Mouse (Mus musculus) stomach, embryonic 16.5 days (tissue): ENCODE measurements around the gene Pm20d1. TPM values are rescaled to one million over a fixed set of nuclear protein-coding genes. Genes with fewer than 3 reads are reported as not detected.

Experiments
- ATAC-seq: fragments of 200-750 bp; cut with Nextera tagmentation; 2 replicates; pipeline ENCODE4 v1.8.0; 2017; ENCODE audit warnings: moderate number of reproducible peaks, moderate TSS enrichment; ENCODE audit not compliant: insufficient read depth, low FRiP score
- H3K27ac ChIP-seq: fragments of 300-500 bp; sonication (generic); 2 replicates; pipeline ENCODE4 v1.5.1; 2014; ENCODE audit warnings: low read length
- H3K27me3 ChIP-seq: fragments of 300-500 bp; sonication (generic); 2 replicates; pipeline ENCODE4 v1.6.1; 2014; ENCODE audit warnings: low read length, control low read depth, mixed read lengths; ENCODE audit not compliant: control insufficient read depth, insufficient read depth
- H3K36me3 ChIP-seq: fragments of 300-500 bp; sonication (generic); 2 replicates; pipeline ENCODE4 v1.6.1; 2014; ENCODE audit warnings: low read length; ENCODE audit not compliant: control insufficient read depth, insufficient read depth
- H3K4me1 ChIP-seq: fragments of 300-500 bp; sonication (generic); 2 replicates; pipeline ENCODE4 v1.6.1; 2014; ENCODE audit warnings: low read length, control low read depth, mixed read lengths; ENCODE audit not compliant: control insufficient read depth, insufficient read depth
- H3K4me2 ChIP-seq: fragments of 300-500 bp; sonication (generic); 2 replicates; pipeline ENCODE4 v1.6.1; 2014; ENCODE audit warnings: low read depth, low read length, mixed read lengths
- H3K4me3 ChIP-seq: fragments of 300-500 bp; sonication (generic); replicated peaks from 2 replicates; pipeline ENCODE4 v1.5.1; 2014; ENCODE audit warnings: mild to moderate bottlenecking, low read length
- H3K9ac ChIP-seq: fragments of 300-500 bp; sonication (generic); 2 replicates; pipeline ENCODE4 v1.6.1; 2014; ENCODE audit warnings: low read length
- H3K9me3 ChIP-seq: fragments of 300-500 bp; sonication (generic); replicated peaks from 2 replicates; pipeline ENCODE4 v1.6.1; 2016; ENCODE audit warnings: low read length, control low read depth; ENCODE audit not compliant: control insufficient read depth
- WGBS: fragments of 180-500 bp; shearing (Covaris S2); extraction: QIAGEN DNeasy Blood & Tissue Kit; methylation state at CpG from one replicate; pipeline ENCODE4 v1.1.7; 2014; 5-methylcytosine and 5-hydroxymethylcytosine counted together
- polyA plus RNA-seq: library from polyadenylated mRNA; unstranded; fragments of >200 nt; fragmentation: Nextera tagmentation; extraction: Ambion mirVana; gene quantifications from 2 replicates; pipeline ENCODE4 v1.2.1, GENCODE M21; 2015

The Pm20d1 gene
- polyA plus RNA-seq, 1 experiment from 2014 or later, result 2.7 TPM

DNA sequence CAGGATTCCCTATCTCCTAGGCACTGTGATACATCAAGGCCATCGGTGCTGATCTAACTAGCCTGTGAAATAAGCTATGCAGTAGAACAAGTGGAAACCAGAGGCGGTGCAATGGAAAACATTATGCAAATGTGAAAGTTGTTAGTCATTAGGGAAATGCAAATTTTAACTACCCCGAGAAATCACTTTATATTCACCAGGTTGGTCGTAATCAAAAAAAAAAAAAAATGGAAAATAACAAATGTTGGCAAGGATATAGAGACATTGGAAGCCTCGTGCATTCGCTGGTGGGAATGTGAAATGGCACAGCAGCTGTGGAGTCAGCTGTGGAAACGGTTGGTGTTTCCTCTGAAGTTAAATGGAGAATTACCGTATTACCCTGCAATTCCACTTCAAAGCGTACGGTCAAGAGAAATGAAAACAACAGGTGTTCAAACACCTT lies 23.7 kb downstream of the Pm20d1 start:
- WGBS, result 71% methylated on average over 10 of the region's 10 CpGs
- no peak for ATAC-seq
- no peak overlapping the region for H3K4me3 ChIP-seq

DNA sequence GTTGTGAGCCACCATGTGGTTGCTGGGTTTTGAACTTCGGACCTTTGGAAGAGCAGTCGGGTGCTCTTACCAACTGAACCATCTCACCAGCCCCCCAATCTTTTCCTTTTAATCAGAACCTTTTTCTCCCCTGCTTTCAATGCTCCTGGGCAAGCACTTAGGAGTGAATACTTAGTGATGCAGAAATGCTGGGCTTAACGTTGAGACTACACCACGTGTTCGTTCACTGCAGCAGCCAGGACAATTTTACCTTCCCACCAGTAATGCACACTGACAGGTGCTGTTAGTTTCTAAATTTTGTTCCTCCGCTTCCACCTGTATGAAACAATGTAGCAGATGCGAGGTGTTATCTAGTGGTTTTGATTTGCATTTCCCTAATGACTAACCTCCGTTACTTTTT lies 25.1 kb downstream of the Pm20d1 start:
- ATAC-seq, result no peak
- Histone ChIP-seq H3K4me1 (peaks cover 5% of the 10 kb centered on the region; the same call in 1 of the 2 replicates), H3K9ac (no peak overlapping the region), H3K27me3 (no peaks in the 10 kb centered on the region), H3K4me2 (no peak overlapping the region), H3K36me3 (no peaks in the 10 kb centered on the region), H3K9me3 (no peaks in the 10 kb centered on the region), H3K27ac (no peak overlapping the region), H3K4me3 (no peak overlapping the region)
- WGBS, result 77% methylated on average over 8 of the region's 8 CpGs

More for the DNA sequence above, 23.7 kb downstream of the Pm20d1 start:
- Histone ChIP-seq H3K9me3 (no peaks in the 10 kb centered on the region), H3K36me3 (no peaks in the 10 kb centered on the region), H3K4me1 (no peaks in the 10 kb centered on the region), H3K4me2 (no peak overlapping the region), H3K27ac (no peak overlapping the region), H3K9ac (no peak overlapping the region), H3K27me3 (no peaks in the 10 kb centered on the region)

DNA sequence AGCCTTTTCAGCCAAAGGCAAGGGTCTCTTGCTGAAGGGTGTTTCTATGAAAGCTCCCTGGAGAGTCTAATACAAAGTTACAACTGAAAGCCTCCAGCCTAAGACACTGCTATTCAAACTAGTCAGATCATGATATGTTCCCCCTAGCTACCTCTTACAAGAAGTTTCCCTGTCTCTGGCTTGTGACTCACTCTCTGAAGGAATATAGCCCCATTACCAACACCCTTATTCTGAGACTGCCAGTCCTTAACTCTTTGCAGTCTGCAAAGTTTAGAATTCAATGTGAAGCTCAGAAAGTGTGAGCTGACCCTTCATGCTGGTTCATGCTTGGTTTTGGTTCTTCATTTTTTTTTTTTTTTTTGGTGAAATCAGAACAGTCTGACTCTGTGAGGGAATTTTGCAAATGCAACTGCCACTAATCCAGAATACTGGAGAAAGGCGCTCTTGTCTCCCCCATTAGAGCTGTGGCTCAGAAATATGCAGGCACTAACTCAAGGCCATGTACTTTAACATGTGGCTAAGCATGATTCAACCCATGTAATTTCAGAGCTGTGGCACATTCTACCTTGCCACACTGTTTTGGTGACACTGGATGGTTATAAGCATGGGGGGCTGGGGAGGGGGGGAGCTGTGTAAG lies 25.8 kb downstream of the Pm20d1 start:
- H3K9ac ChIP-seq, result no peak overlapping the region
- no peak for ATAC-seq
- H3K27ac ChIP-seq, result no peak overlapping the region
- 83% methylated on average over 1 of the region's 1 CpGs for WGBS
- no peak overlapping the region for H3K4me2 ChIP-seq
- H3K4me3 ChIP-seq, result no peak overlapping the region
- H3K36me3 ChIP-seq, result no peaks in the 10 kb centered on the region
- H3K4me1 ChIP-seq, result peaks cover 6% of the 10 kb centered on the region; the same call in 1 of the 2 replicates
- H3K27me3 ChIP-seq, result no peaks in the 10 kb centered on the region
- H3K9me3 ChIP-seq, result no peaks in the 10 kb centered on the region

DNA sequence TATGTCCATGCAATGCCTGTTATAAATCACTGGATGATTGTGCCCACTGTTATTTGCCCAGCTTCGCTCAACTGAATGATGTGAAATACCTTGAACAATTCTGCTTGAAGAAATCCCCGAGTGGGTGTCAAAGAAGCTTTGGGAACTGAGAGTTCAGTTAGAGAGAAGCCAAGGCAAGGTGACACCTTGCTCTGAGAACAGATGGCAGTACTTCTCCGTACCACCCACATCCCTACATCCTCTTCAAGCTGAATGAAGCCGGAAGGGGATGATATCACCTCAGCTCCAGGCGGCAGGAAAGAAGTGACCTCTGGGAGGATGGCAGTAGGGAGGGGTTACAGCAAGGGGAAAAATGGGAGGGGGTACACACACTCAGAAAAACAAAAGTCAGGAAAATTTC lies 26.4 kb downstream of the Pm20d1 start:
- no peak overlapping the region for H3K4me2 ChIP-seq
- H3K27me3 ChIP-seq, result no peaks in the 10 kb centered on the region
- no peak overlapping the region for H3K9ac ChIP-seq
- no peak for ATAC-seq
- H3K36me3 ChIP-seq, result no peaks in the 10 kb centered on the region
- no peak overlapping the region for H3K4me3 ChIP-seq
- H3K4me1 ChIP-seq, result peaks cover 6% of the 10 kb centered on the region; the same call in 1 of the 2 replicates
- H3K27ac ChIP-seq, result no peak overlapping the region
- WGBS, result 42% methylated on average over 5 of the region's 5 CpGs
- no peaks in the 10 kb centered on the region for H3K9me3 ChIP-seq

DNA sequence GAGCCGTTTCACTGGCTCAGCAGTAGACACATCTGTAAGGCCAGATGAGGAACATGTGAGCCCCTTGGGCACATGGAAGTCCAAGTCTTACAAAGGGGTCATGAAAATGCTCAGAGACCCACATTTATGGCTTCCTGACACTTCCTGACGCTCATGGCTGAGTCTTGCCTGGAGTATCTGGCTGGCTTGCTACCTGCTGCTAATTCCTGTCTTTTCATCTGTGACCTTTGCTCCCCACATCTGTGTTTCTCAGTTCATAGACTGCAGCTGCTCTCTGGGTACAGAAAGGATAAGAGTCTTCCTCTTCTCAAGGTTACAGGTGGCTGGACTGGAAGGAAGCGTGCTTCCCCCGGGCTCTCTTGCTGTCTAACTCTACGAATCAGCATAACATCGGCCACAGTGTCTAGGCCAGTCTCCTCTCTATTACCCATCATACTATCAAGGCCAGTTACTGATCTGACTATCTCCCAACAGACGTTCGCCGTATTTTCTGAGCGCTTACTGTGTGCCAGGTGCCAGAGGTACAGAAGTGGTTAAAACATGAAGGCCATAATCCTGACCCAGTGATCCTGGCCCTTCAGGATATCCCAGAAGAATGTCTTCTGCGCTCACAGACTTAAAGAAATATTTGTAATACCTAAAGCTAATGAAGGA lies 27.5 kb downstream of the Pm20d1 start:
- Histone ChIP-seq H3K4me2 (no peak overlapping the region), H3K9ac (no peak overlapping the region), H3K27ac (no peak overlapping the region), H3K36me3 (no peaks in the 10 kb centered on the region), H3K27me3 (no peaks in the 10 kb centered on the region), H3K4me1 (peaks cover 13% of the 10 kb centered on the region; the same call in 1 of the 2 replicates), H3K4me3 (no peak overlapping the region), H3K9me3 (no peaks in the 10 kb centered on the region)
- 80% methylated on average over 11 of the region's 11 CpGs for WGBS
- no peak for ATAC-seq

DNA sequence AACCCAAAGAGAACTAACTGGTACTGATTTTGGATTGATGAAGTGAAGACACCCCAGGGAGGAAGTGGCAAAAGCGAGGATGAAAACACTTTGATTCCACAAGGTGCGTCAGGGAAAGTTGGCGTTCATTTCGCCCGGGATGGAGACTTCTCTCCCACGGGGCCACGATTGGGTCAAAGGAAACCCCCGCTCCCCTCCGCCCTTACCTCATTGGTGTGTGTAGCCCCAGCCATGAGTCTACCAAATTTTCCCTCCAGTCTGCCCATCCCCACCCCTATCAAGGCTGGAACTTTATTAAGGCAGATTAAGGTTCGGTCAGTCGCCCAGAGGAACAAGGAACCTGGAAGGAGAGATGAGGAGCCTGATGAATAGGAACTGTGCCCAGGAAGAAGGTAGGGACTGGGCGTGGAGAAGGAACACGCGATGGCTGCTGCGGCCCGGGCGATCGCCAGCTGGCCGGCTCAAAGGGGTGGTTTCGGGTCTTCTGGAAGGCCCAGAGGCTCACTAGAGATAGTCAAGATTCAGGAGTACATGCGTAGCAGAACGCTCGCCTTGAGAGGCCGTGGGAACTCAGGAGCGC lies 30.1 kb downstream of the Pm20d1 start, which contains the start of gene Slc41a1:
Gene Slc41a1, plus strand, starts transcription at position 287 of the 580 bp plus-strand sequence.
- H3K4me2 ChIP-seq, result peak within 1 kb of the TSS; percentile 68
- WGBS, result 2% methylated on average over 25 of the region's 25 CpGs
- peaks cover 13% of the 10 kb centered on the region; the same call in 1 of the 2 replicates for H3K4me1 ChIP-seq
- peak within 1 kb of the TSS; percentile 87 for H3K9ac ChIP-seq
- peak within 1 kb of the TSS; percentile 83 for H3K4me3 ChIP-seq
- no peaks in the 10 kb centered on the region for H3K27me3 ChIP-seq
- peak; percentile 52 for ATAC-seq
- peak within 1 kb of the TSS; percentile 86 for H3K27ac ChIP-seq
- no peaks in the 10 kb centered on the region for H3K9me3 ChIP-seq
- H3K36me3 ChIP-seq, result no peaks in the 10 kb centered on the region

DNA sequence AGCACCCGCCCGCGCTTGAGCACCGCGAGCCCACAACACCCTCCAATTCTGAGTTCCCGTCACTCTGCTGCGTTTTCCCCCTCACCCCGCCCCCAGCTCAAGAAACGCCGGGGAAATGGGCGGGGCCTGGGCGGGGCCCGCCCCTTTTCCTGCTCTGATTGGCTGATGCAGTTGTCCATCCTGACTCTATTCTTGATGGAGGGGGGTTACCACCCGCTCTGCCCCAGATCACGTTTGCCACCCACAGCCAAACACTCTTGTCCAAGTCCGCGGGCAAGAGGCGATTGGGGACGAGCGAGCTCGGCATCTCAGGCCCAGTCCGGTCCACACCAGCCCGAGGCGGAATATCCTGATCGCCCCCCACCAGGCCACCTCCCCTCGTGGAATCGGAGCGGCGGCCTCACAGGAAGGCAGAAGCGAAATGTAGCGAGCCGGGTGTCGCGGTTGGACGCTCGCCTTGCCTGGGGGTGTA lies 30.6 kb downstream of the Pm20d1 start:
- no peaks in the 10 kb centered on the region for H3K9me3 ChIP-seq
- H3K9ac ChIP-seq, result peak overlapping the region; percentile 87
- peaks cover 13% of the 10 kb centered on the region; the same call in 1 of the 2 replicates for H3K4me1 ChIP-seq
- 0% methylated on average over 36 of the region's 36 CpGs for WGBS
- H3K27ac ChIP-seq, result peak overlapping the region; percentile 86
- no peaks in the 10 kb centered on the region for H3K27me3 ChIP-seq
- peak overlapping the region; percentile 68 for H3K4me2 ChIP-seq
- H3K4me3 ChIP-seq, result peak overlapping the region; percentile 83
- ATAC-seq, result peak; percentile 97
- H3K36me3 ChIP-seq, result no peaks in the 10 kb centered on the region

DNA sequence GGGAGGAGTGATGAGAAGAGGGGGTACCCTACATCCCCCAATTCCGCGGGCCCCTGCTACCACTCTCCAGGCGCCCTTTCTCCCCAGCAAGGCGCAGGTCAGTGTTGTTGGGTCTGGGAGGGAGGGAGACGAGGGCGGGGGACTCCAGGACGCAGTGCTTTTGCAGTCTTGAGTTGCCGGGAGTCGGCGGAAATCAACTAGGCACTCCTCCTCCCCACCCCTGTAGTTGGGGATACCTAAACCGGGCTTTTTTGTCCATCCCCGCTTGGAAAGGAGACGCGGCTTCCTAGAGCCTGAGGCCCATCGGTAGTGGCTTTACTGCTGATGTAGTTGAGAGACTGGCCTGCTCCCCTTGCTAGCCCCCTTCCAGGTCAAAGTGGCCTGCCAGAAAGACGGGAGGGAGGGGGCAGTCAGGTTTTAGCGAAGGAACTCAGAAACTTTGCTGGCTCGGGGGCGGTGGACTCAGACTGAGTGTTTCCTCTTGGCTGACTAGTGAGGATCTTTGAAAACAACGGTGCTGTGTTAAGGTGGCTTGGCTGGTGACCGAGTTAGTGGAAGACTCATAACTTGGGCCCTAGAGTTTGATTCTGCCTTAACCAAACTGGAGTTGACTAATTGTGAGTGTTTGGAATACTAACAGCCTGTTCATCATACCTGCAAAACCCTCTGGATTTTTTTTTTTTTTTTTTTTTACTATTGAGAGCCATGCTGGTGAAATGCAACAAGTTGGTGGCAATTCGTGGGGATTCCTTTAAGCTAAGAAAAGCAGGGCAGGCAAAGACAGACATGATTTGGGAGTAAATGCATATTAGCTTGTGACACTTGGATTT lies 31.3 kb downstream of the Pm20d1 start:
- Histone ChIP-seq H3K9me3 (no peaks in the 10 kb centered on the region), H3K4me2 (peak overlapping the region; percentile 68), H3K27ac (peak overlapping the region; percentile 76), H3K4me1 (peaks cover 13% of the 10 kb centered on the region; the same call in 1 of the 2 replicates), H3K4me3 (peak overlapping the region; percentile 83), H3K27me3 (no peaks in the 10 kb centered on the region), H3K9ac (peak overlapping the region; percentile 87), H3K36me3 (no peaks in the 10 kb centered on the region)
- peak; percentile 41 for ATAC-seq
- WGBS, result 2% methylated on average over 22 of the region's 22 CpGs
